8 mouse cellular contexts compared by ENCODE assay signal in the genomic region with DNA sequence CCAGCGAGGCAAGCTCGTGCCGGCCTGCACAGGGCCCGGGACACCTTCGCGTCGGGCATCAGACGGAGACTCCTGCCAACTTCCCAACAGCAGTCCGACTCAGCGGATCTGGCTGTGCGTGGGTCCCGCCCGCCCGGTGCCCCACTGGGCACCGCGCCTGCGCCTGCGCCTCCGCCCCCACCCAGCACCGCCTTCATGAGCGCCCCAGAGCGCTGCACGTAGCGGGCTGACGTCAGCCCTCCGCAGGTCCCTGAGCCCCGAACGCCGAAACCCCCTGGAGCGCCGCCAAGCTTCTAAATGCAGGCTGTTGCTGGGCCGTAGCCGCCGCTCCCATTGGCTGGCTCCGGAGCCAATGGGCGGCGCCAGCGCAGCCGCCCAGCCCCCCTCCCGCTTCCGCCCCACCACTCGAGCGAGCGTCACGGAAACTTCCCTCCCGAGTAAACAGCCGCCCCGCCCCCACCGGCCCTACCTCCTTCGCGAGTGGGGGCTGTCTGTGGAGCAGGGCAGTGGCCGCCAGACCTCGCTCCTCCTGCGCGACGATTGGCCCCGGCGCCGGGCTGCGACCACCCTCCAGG. TPM values are rescaled to one million over a fixed set of nuclear protein-coding genes. Genes with fewer than 3 reads are reported as not detected.
DNase-seq lines count a peak whose midpoint lies in the region; ATAC-seq lines count a peak whose summit lies in the region.

No protein-coding gene starts in this region.

- H3K27me3 ChIP-seq in intestine, embryonic 14.5 days (replicated peaks; ENCODE audit: control insufficient read depth, insufficient read depth, low read length) = no peaks in the 10 kb centered on the region

- H3K27ac ChIP-seq in intestine, embryonic 14.5 days (ENCODE audit: low read depth) = peak overlapping the region; percentile 100

- peak; percentile 100 for DNase-seq in adrenal gland, adult (ENCODE audit: inconsistent age in 2 of 2, low spot score in 1 of 2)
- peak; percentile 97 for DNase-seq in embryo, embryonic 10.5 days (ENCODE audit: low spot score)
- peak; percentile 100 for DNase-seq in gastrocnemius, postnatal 14 days
- DNase-seq in intestine, embryonic 14.5 days (ENCODE audit: low spot score) = peak; percentile 99
- DNase-seq in left cerebral cortex, postnatal 14 days (ENCODE audit: low spot score in 2 of 2) = peak; percentile 99 to 100
- peak; percentile 99 for DNase-seq in mesoderm, embryonic 11.5 days (ENCODE audit: low read depth, low spot score)
- DNase-seq in right cerebral cortex, postnatal 36 days (ENCODE audit: low spot score in 2 of 2) = peak; percentile 98
- peak; percentile 98 for DNase-seq in yolk sac, embryonic 10.5 days (ENCODE audit: low spot score)

- intact Hi-C loops in gastrocnemius, postnatal 14 days (cut with DNase I; ENCODE audit: low total_unique reads) = no loop called here
- intact Hi-C loops in left cerebral cortex, postnatal 14 days (cut with DNase I) = loop anchor here (5.0 kb wide), 1 partner anchor 45 kb away; the partner anchor contains the start of gene Pnrc1

- no peaks in the 10 kb centered on the region for H3K9me3 ChIP-seq in intestine, embryonic 14.5 days (ENCODE audit: control insufficient read depth, low read length)

- peak overlapping the region; percentile 98 for H3K9ac ChIP-seq in intestine, embryonic 14.5 days (ENCODE audit: low read length)

- H3K4me2 ChIP-seq in intestine, embryonic 14.5 days (ENCODE audit: low read length) = peak overlapping the region; percentile 79

- peak overlapping the region; percentile 73 for H3K4me3 ChIP-seq in intestine, embryonic 14.5 days (ENCODE audit: low read depth, low read length)

- H3K36me3 ChIP-seq in intestine, embryonic 14.5 days (ENCODE audit: control insufficient read depth, insufficient read depth, low read length) = peaks cover 36% of the 10 kb centered on the region

- peak; percentile 91 for ATAC-seq in intestine, embryonic 14.5 days (replicated peaks; ENCODE audit: low FRiP score, low TSS enrichment, low read depth)

- WGBS in intestine, embryonic 14.5 days = under 1% methylated on average over 60 of the region's 60 CpGs

- H3K4me1 ChIP-seq in intestine, embryonic 14.5 days (replicated peaks; ENCODE audit: control insufficient read depth, insufficient read depth, low read length) = 0 out of 2 replicates have a peak, but pooled peaks cover 8% of the 10 kb centered on the region

RNA-seq across cellular contexts. Expression of gene Srsf12, which starts 38.8 kb away (rescaled TPM):
- not detected for total RNA-seq in gastrocnemius, postnatal 14 days (2021)
- 9.5 and 9.8 TPM in 2 replicates for polyA plus RNA-seq in intestine, embryonic 14.5 days (2014; fragmentation: Nextera tagmentation; extraction: Ambion mirVana)
- total RNA-seq in left cerebral cortex, postnatal 14 days (2021) = 10 to 100 TPM; 27.5 to 31.7 TPM

RNA-seq across cellular contexts. Expression of gene Pnrc1, which starts 42.4 kb away (rescaled TPM):
- total RNA-seq in gastrocnemius, postnatal 14 days (2021) = 100 to 1,000 TPM in 1 of 2 experiments, 10 to 100 TPM in 1; 86.4 to 125 TPM
- polyA plus RNA-seq in intestine, embryonic 14.5 days (2014; fragmentation: Nextera tagmentation; extraction: Ambion mirVana) = 88.7 and 91.1 TPM in 2 replicates
- 100 to 1,000 TPM; 115 to 122 TPM for total RNA-seq in left cerebral cortex, postnatal 14 days (2021)

RNA-seq across cellular contexts. Expression of gene Pm20d2, which starts 58.0 kb away (rescaled TPM):
- 10 to 100 TPM; 29.0 to 29.6 TPM for total RNA-seq in gastrocnemius, postnatal 14 days (2021)
- 1.2 TPM in 2 replicates for polyA plus RNA-seq in intestine, embryonic 14.5 days (2014; fragmentation: Nextera tagmentation; extraction: Ambion mirVana)
- 1 to 10 TPM; 6.3 to 7.1 TPM for total RNA-seq in left cerebral cortex, postnatal 14 days (2021)

Comparison
In these comparisons a context has a peak if more than half of its experiments do, and no peak if none do; other contexts are left out.
1. Peak in every context shown above with its lines: DNase-seq, ATAC-seq, H3K4me3 ChIP-seq and H3K27ac ChIP-seq.
2. RNA of gene Srsf12, which starts 38.8 kb away (total RNA-seq): 27.5 to 31.7 TPM in left cerebral cortex, postnatal 14 days; not detected in gastrocnemius, postnatal 14 days; every median in the first group is over 10 times any median in the second.